Mouse (Mus musculus): Measurements from ENCODE around the gene Dgat2. TPM values are rescaled to one million over a fixed set of nuclear protein-coding genes. Genes with fewer than 3 reads are reported as not detected.
A peak's percentile ranks its signal among the peaks of the same experiment; 100 is the strongest.

Dgat2 gene
- polyA plus RNA-seq, 1 experiment from 2014 or later: 3.7 TPM

DNA sequence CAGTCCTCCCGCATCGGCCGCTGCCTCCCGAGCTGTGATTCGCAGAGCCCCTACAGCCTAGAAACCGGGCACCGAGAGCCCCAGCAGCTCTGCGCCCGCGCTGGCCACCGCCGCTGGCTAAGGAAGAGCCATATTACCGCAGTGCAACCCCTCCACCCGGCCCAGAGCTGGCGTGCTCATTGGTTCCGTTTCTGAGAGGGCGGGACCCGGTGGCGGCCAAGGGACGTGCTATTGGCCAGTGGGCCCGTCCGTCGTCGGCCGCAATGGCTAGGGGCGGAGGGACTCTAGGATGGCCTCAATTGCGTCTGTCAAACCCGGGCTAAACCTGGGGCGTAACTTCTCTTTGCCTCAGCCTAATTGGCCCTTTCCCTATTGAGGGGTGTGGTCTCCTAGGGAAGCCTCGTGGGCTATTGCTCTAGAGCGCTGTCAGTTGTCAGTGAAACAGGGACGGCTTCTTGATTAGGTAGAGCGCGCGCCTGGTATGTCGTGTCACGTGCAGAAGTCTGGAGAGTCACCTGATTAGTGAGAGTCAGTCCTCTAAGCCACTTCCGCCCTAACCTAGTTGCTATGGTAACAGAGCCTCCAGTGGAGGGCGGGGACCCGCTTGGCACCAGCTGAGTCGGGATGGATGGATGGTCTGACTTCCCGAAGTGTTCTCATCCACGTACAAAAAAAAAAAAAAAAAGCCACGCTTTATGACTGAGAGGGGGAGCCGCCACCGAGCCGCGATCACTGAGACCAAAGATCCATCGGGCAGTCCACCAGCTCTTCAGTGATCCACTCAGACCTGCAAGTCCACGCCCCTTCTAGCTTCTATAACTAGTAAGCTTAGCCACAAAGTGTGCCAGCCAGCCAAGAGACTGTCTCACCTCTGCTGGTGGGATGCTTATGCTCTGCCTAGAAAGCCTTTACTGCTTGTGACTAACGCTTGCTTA lies 41.3 kb downstream of the Dgat2 start, which contains the start of gene Uvrag:
Gene Uvrag, minus strand, starts transcription at position 158 of the 935 bp plus-strand sequence.
- no peak for TF ChIP-seq CTCF (IDR thresholded peaks at IDR 0.05)
- ATAC-seq (peak; percentile 94), DNase-seq (ENCODE audit: low read depth, low spot score) (peak; percentile 97)
- CTCF ChIA-PET: interaction anchor here (1.1 to 4.3 kb wide), 5 partner anchors 9 to 38 kb away, joined by 3 to 44 read pairs (median 4); no protein-coding TSS in a partner anchor
- no peaks in the 10 kb centered on the region for H3K27me3 ChIP-seq
- in situ Hi-C loops (cut with MboI; ENCODE audit: low pct_unique_long_range_greater_than_20kb): loop anchor here (5.0 kb wide), 1 partner anchor 34 kb away; no protein-coding TSS in a partner anchor
- POLR2A ChIA-PET: interaction anchor here (0.6 to 1.2 kb wide), 3 partner anchors 10 to 34 kb away, joined by 4 to 5 read pairs (median 4); no protein-coding TSS in a partner anchor

DNA sequence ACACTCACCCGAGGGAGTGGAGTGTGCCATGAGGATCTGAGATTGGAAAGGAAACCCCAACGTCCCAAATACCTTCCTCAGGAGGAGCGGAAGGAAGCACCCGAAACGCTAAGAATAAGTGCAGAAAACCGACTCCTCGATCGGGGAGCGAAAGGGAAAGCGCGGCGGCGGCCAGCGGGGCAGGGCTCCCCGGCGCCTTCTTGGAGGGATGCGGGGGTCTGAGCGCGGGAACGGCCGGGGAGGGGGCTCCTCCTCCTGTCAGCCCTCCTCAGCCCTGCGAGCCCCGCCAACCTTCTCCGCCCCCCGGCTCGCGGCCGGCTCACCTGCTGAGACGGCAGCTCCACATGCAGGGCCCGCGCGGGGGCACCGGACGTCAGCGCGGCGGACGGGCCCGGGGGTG lies 42.0 kb downstream of the Dgat2 start:
- TF ChIP-seq CTCF (IDR thresholded peaks at IDR 0.05): no peak
- ChIA-PET POLR2A (interaction anchor here (0.6 to 1.2 kb wide), 3 partner anchors 9 to 34 kb away, joined by 3 to 4 read pairs (median 4); no protein-coding TSS in a partner anchor), CTCF (interaction anchor here (0.7 to 4.3 kb wide), 4 partner anchors 10 to 34 kb away, joined by 3 to 44 read pairs (median 4); no protein-coding TSS in a partner anchor)
- in situ Hi-C loops (cut with MboI; ENCODE audit: low pct_unique_long_range_greater_than_20kb): loop anchor here (5.0 kb wide), 1 partner anchor 33 kb away; no protein-coding TSS in a partner anchor
- H3K27me3 ChIP-seq: no peaks in the 10 kb centered on the region
- DNase-seq (ENCODE audit: low read depth, low spot score) (no peak), ATAC-seq (no peak)

DNA sequence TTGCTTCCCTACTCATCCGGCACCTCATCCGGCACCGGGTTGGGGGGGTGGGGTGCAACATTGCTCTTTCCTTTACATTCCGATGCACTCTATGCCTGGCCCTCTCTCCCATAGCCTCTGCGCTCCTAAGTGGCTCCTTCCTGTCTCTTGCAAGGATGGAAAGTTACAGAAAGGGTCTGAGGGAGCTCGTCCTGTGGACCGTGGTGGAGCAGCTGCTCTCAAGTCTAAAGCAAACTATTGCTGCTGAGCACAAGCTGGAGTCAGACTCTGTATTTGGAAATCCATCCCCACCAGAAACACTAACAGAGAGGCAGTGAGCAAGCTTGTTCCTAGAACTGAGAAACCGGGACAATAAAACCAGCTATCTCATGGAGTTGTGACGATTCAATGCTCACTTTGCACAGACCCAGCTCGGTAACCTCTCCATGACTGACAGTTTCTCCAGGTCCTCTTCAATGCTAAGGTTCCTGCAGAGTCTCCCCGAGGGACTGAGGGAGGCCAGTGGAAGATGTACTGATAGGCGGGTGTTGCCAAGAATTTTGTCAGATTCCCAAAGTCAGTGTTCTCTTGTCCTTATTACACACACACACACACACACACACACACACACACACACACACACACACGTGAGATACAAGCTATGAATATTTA lies 42.6 kb downstream of the Dgat2 start:
- no peaks in the 10 kb centered on the region for H3K27me3 ChIP-seq
- in situ Hi-C loops (cut with MboI; ENCODE audit: low pct_unique_long_range_greater_than_20kb): loop anchor here (5.0 kb wide), 1 partner anchor 33 kb away; no protein-coding TSS in a partner anchor
- ChIA-PET POLR2A (interaction anchor here (0.6 to 0.8 kb wide), 3 partner anchors 8 to 485 kb away, joined by 3 to 4 read pairs (median 4); no protein-coding TSS in a partner anchor), CTCF (interaction anchor here (0.7 to 4.3 kb wide), 3 partner anchors 11 to 33 kb away, joined by 3 to 44 read pairs (median 4); no protein-coding TSS in a partner anchor)
- TF ChIP-seq CTCF (IDR thresholded peaks at IDR 0.05): no peak
- DNase-seq (ENCODE audit: low read depth, low spot score) (no peak), ATAC-seq (no peak)

DNA sequence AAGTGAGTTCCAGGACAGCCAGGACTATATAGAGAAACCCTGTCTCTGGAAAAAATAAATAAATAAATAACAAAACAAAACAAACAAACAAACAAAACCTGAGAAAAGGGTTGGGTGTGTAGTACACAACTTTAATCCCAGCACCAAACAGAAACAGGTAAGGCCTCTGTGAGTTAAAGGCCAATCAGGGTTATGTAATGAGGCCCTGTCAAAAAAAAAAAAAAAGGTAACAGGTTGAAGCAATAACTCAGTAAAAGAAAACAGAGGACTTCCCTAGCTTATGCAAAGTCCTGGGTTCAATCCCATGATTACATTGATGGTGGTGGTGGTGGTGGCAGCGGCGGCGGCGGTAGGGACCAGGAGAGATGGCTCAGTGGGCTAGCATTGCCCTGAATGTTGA lies 45.0 kb downstream of the Dgat2 start:
- in situ Hi-C loops (cut with MboI; ENCODE audit: low pct_unique_long_range_greater_than_20kb): no loop called here
- H3K27me3 ChIP-seq: no peaks in the 10 kb centered on the region
- ATAC-seq (no peak), DNase-seq (ENCODE audit: low read depth, low spot score) (no peak)
- ChIA-PET POLR2A (no interaction called here), CTCF (interaction anchor here (1.2 kb wide), 1 partner anchor 14 kb away, joined by 4 read pairs; no protein-coding TSS in a partner anchor)
- TF ChIP-seq CTCF (IDR thresholded peaks at IDR 0.05): no peak

DNA sequence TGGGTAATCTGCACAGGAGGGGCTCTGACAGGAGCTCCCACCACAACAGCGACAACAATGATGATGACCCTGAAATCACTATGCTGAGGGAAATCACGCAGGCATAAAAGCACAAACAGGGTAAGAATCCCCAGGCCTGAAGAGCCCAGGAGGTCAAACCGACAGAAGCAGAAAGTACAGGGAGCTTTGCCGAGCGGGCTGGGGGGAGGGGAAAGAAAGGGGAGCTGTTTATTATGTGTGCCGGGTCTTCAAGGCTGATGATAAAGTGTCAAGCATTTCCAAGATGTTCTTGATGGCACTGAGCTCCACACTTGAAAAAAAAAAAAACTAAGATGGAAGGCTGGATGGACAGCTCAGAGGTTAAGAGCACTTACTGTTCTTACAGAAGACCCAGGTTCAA lies 45.7 kb downstream of the Dgat2 start:
- DNase-seq (ENCODE audit: low read depth, low spot score) (no peak), ATAC-seq (no peak)
- ChIA-PET POLR2A (no interaction called here), CTCF (interaction anchor here (2.1 kb wide), 1 partner anchor 15 kb away, joined by 10 read pairs; no protein-coding TSS in a partner anchor)
- TF ChIP-seq CTCF (IDR thresholded peaks at IDR 0.05): no peak
- H3K27me3 ChIP-seq: no peaks in the 10 kb centered on the region
- in situ Hi-C loops (cut with MboI; ENCODE audit: low pct_unique_long_range_greater_than_20kb): no loop called here

DNA sequence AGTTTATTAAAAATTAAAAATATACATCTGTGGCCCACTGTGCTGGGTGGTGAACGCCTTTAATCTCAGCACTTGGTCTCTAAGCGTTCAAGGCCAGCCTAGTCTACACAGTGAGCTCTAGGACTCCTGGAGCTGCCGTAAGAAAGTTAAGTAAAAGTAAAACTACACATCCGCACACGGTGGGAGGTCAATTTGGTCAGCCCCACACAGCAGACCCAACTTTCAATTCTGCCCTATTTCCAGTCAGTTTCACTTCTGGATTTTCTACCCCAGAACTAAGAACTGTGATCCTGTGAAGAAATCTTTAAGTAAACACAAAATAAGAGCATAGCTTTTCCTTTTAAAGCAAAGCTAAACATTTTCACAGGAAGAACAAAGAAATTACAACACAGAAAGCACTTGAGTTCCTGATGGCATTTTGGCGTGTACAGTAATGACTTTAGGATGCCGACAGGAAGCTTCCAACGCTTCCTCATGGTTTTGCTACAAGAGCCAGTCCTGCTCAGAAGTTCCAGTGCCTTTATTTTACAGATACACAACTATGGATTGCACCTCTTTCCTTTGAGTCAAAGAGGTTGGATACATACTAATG lies 48.6 kb downstream of the Dgat2 start:
- DNase-seq (ENCODE audit: low read depth, low spot score) (no peak), ATAC-seq (no peak)
- in situ Hi-C loops (cut with MboI; ENCODE audit: low pct_unique_long_range_greater_than_20kb): no loop called here
- no peaks in the 10 kb centered on the region for H3K27me3 ChIP-seq
- POLR2A ChIA-PET: no interaction called here
- no peak for TF ChIP-seq CTCF (IDR thresholded peaks at IDR 0.05)
- CTCF ChIA-PET: interaction anchor here (1.0 kb wide), 1 partner anchor 26 kb away, joined by 3 read pairs; no protein-coding TSS in a partner anchor

DNA sequence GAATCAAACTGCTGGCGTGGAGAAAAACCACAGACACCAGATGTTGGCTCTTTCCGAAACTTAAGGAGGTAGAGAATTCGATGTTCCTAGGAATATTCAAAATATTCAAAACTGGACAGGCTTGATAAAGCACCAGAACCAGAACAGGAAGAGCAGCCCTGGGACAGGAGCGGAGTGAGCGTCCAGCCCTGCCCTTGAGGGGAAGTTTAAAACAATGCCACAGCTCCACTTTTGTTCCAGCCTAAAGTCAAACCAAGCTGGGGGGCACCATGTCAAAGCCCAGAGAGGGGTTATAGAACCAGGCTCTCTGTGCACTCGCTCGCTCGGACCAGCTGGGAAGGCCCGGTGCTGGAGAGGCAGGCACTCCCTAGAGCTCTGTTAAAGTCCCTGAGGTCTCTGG lies 49.9 kb downstream of the Dgat2 start:
- POLR2A ChIA-PET: no interaction called here
- DNase-seq (ENCODE audit: low read depth, low spot score): no peak
- no peak for TF ChIP-seq CTCF (IDR thresholded peaks at IDR 0.05)
- no peaks in the 10 kb centered on the region for H3K27me3 ChIP-seq
- CTCF ChIA-PET: interaction anchor here (1.0 to 1.2 kb wide), 2 partner anchors 10 to 19 kb away, joined by 4 to 5 read pairs; no protein-coding TSS in a partner anchor
- in situ Hi-C loops (cut with MboI; ENCODE audit: low pct_unique_long_range_greater_than_20kb): no loop called here
- ATAC-seq: no peak

DNA sequence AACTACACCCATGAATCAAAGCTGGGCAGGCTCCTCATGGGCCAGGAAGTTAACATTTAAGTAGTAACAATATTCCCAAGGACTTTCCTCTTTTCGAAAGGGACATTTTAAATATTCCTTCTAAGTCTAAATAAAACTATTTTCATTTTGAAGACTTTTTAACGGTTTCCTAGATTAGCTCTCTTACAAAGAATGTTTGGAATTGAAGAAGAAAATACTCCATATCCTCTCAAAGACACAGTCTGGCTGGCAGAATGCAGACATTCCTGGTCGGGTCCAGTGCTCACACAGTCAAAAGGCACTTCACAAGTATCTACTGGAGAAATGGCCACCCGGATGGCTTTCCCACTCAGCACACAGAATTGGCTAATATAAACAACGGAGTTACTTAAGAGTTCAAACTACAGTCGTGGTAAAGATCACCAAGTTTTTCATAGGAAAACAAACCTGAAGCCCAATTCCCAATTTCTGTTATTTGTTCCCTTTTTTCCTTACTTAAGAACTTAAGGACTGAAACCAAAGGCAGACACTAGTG lies 50.6 kb downstream of the Dgat2 start:
- no peaks in the 10 kb centered on the region for H3K27me3 ChIP-seq
- TF ChIP-seq CTCF (IDR thresholded peaks at IDR 0.05): no peak
- in situ Hi-C loops (cut with MboI; ENCODE audit: low pct_unique_long_range_greater_than_20kb): no loop called here
- DNase-seq (ENCODE audit: low read depth, low spot score) (no peak), ATAC-seq (no peak)
- ChIA-PET CTCF (interaction anchor here (1.1 to 5.3 kb wide), 3 partner anchors 10 to 43 kb away, joined by 3 to 36 read pairs (median 5); no protein-coding TSS in a partner anchor), POLR2A (interaction anchor here (0.7 to 0.9 kb wide), 2 partner anchors 9 to 376 kb away, joined by 4 to 8 read pairs; no protein-coding TSS in a partner anchor)

DNA sequence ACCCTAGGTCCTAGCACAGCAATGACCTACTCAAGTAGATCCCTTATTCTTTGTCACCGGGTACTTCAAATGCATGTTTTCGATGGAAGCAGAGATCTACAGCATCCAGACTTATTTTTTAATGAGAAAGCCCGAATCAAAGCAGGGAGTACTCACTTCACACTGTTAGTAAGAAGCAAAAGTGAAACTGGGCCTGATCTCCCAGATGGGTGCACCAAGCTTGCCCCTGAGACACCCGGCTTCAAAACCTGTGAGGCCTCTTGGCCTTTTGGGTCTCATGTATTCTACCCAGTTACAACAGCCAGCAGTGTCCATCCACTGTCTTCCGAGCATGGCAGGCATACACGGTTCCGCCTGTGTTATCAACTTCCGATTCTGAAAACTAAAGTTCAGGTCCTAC lies 53.6 kb downstream of the Dgat2 start:
- ChIA-PET CTCF (interaction anchor here (2.4 to 5.3 kb wide), 2 partner anchors 22 kb away, joined by 8 to 36 read pairs; no protein-coding TSS in a partner anchor), POLR2A (no interaction called here)
- no peaks in the 10 kb centered on the region for H3K27me3 ChIP-seq
- no peak for TF ChIP-seq CTCF (IDR thresholded peaks at IDR 0.05)
- DNase-seq (ENCODE audit: low read depth, low spot score) (no peak), ATAC-seq (no peak)
- in situ Hi-C loops (cut with MboI; ENCODE audit: low pct_unique_long_range_greater_than_20kb): no loop called here
